Comparison of ENCODE assay signal across 9 mouse cellular contexts in genomic region chr2:170286773-170287172, GRCm38 (mm10).
A peak's percentile ranks its signal among the peaks of the same experiment; 100 is the strongest.
DNase-seq lines count a peak whose midpoint lies in the region; ATAC-seq and TF ChIP-seq lines count a peak whose summit lies in the region.
"Had no signal": no experiment of that assay in that cellular context is flagged by ENCODE, and none has a peak within 500 bp of the region (broad histone marks: within the 10 kb centered on the region; RNA-seq: fewer than 3 reads in every experiment).

No protein-coding gene starts in this region.

- no peak for ATAC-seq in embryonic facial prominence, embryonic 15.5 days (ENCODE audit: insufficient number of reproducible peaks, low FRiP score, low TSS enrichment, low read depth)
- ATAC-seq in limb, embryonic 12.5 days (ENCODE audit: insufficient number of reproducible peaks, insufficient read depth, low FRiP score, low TSS enrichment, low read depth): no peak
- no peak for ATAC-seq in neural tube, embryonic 14.5 days (ENCODE audit: low read depth)

- WGBS in embryonic facial prominence, embryonic 15.5 days: 14% methylated on average over 8 of the region's 8 CpGs
- WGBS in limb, embryonic 12.5 days: 10% methylated on average over 8 of the region's 8 CpGs
- WGBS in neural tube, embryonic 14.5 days: 2% methylated on average over 8 of the region's 8 CpGs

- peak overlapping the region; percentile 87 for H3K4me2 ChIP-seq in embryonic facial prominence, embryonic 15.5 days (replicated peaks)
- peak overlapping the region; percentile 81 for H3K4me2 ChIP-seq in limb, embryonic 12.5 days
- peak overlapping the region; percentile 64 for H3K4me2 ChIP-seq in neural tube, embryonic 14.5 days (ENCODE audit: low read depth, low read length)

- H3K27me3 ChIP-seq in embryonic facial prominence, embryonic 15.5 days: no peaks in the 10 kb centered on the region
- H3K27me3 ChIP-seq in limb, embryonic 12.5 days: peaks cover 10% of the 10 kb centered on the region
- no peaks in the 10 kb centered on the region for H3K27me3 ChIP-seq in neural tube, embryonic 14.5 days (ENCODE audit: control insufficient read depth, insufficient read depth, low read length)

- 0 out of 2 replicates have a peak overlapping the region, but pooled peaks have one; percentile 2 for H3K9ac ChIP-seq in embryonic facial prominence, embryonic 15.5 days
- H3K9ac ChIP-seq in limb, embryonic 12.5 days (replicated peaks): no peak overlapping the region
- H3K9ac ChIP-seq in neural tube, embryonic 14.5 days (replicated peaks; ENCODE audit: low read depth, low read length): no peak overlapping the region

- no peak for TF ChIP-seq CTCF in layer of hippocampus, adult 2 months (conservative IDR thresholded peaks at IDR 0.05)

- DNase-seq in layer of hippocampus, adult 2 months (ENCODE audit: low spot score in 2 of 2): no peak
- DNase-seq in layer of hippocampus, postnatal 14 days (ENCODE audit: low spot score in 2 of 2): no peak
- no peak for DNase-seq in right cerebral cortex, adult 18-20 months
- no peak for DNase-seq in layer of hippocampus, adult 11-12 months (ENCODE audit: low spot score)
- DNase-seq in right cerebral cortex, adult 2 months (ENCODE audit: low spot score in 2 of 2): no peak
- DNase-seq: kidney, postnatal 25 days had no signal

- peak overlapping the region; percentile 86 for H3K27ac ChIP-seq in layer of hippocampus, adult 2 months
- H3K27ac ChIP-seq in embryonic facial prominence, embryonic 15.5 days (replicated peaks): peak overlapping the region; percentile 79
- H3K27ac ChIP-seq in limb, embryonic 12.5 days: no peak overlapping the region
- peak overlapping the region; percentile 71; the same call in 1 of the 2 replicates for H3K27ac ChIP-seq in neural tube, embryonic 14.5 days (ENCODE audit: low read depth, low read length)

- peaks cover 29% of the 10 kb centered on the region for H3K4me1 ChIP-seq in embryonic facial prominence, embryonic 15.5 days
- H3K4me1 ChIP-seq in limb, embryonic 12.5 days (replicated peaks): peaks cover 30% of the 10 kb centered on the region
- H3K4me1 ChIP-seq in neural tube, embryonic 14.5 days (ENCODE audit: control insufficient read depth, insufficient read depth, low read length): peaks cover 12% of the 10 kb centered on the region; the same call in 1 of the 2 replicates

- H3K36me3 ChIP-seq in embryonic facial prominence, embryonic 15.5 days: no peaks in the 10 kb centered on the region
- H3K36me3 ChIP-seq in limb, embryonic 12.5 days: no peaks in the 10 kb centered on the region
- no peaks in the 10 kb centered on the region for H3K36me3 ChIP-seq in neural tube, embryonic 14.5 days (ENCODE audit: control insufficient read depth, insufficient read depth, low read length)

- peak overlapping the region; percentile 38; the same call in 1 of the 2 replicates for H3K4me3 ChIP-seq in layer of hippocampus, adult 2 months
- peak overlapping the region; percentile 38; the same call in 1 of the 2 replicates for H3K4me3 ChIP-seq in embryonic facial prominence, embryonic 15.5 days (replicated peaks)
- H3K4me3 ChIP-seq in limb, embryonic 12.5 days (replicated peaks): no peak overlapping the region
- H3K4me3 ChIP-seq in neural tube, embryonic 14.5 days (ENCODE audit: low read depth, low read length): peak overlapping the region; percentile 23; the same call in 1 of the 2 replicates

- H3K9me3 ChIP-seq in embryonic facial prominence, embryonic 15.5 days (replicated peaks): no peaks in the 10 kb centered on the region
- H3K9me3 ChIP-seq in limb, embryonic 12.5 days: no peaks in the 10 kb centered on the region
- no peaks in the 10 kb centered on the region for H3K9me3 ChIP-seq in neural tube, embryonic 14.5 days (ENCODE audit: control insufficient read depth, low read length)
